Mouse (Mus musculus): ENCODE measurements around the gene Mon2. TPM values are rescaled to one million over a fixed set of nuclear protein-coding genes. Genes with fewer than 3 reads are reported as not detected.

Gene Mon2
- polyA plus RNA-seq, 1 experiment: 53.6 TPM

- peaks cover 3% of the 10 kb centered on the region for H3K4me1 ChIP-seq (ENCODE audit: control insufficient read depth, insufficient read depth, low read length)
- no peak for TF ChIP-seq POLR2A (IDR thresholded peaks at IDR 0.05; ENCODE audit: extremely low read depth, insufficient read depth, low read length)
- no peak for TF ChIP-seq CTCF (IDR thresholded peaks at IDR 0.05; ENCODE audit: extremely low read depth, insufficient read depth, low read length)
Measured at GRCm38 (mm10) chr10:123101303-123101702, 25.0 kb upstream of the Mon2 start.

GRCm38 (mm10) chr10:123100584-123100983 lies 24.3 kb upstream of the Mon2 start:
- H3K4me1 ChIP-seq (ENCODE audit: control insufficient read depth, insufficient read depth, low read length): peaks cover 3% of the 10 kb centered on the region
- H3K27ac ChIP-seq (ENCODE audit: insufficient read depth, low read length): no peak overlapping the region
- no peak overlapping the region for H3K4me3 ChIP-seq (ENCODE audit: insufficient read depth, low read length)
- TF ChIP-seq CTCF (IDR thresholded peaks at IDR 0.05; ENCODE audit: extremely low read depth, insufficient read depth, low read length) (no peak), POLR2A (IDR thresholded peaks at IDR 0.05; ENCODE audit: extremely low read depth, insufficient read depth, low read length) (no peak)

More at GRCm38 (mm10) chr10:123101303-123101702, 25.0 kb upstream of the Mon2 start:
- H3K27ac ChIP-seq (ENCODE audit: insufficient read depth, low read length): no peak overlapping the region
- H3K4me3 ChIP-seq (ENCODE audit: insufficient read depth, low read length): no peak overlapping the region

GRCm38 (mm10) chr10:123094504-123094903 lies 18.2 kb upstream of the Mon2 start:
- no peak for TF ChIP-seq CTCF (IDR thresholded peaks at IDR 0.05; ENCODE audit: extremely low read depth, insufficient read depth, low read length)
- no peak for TF ChIP-seq POLR2A (IDR thresholded peaks at IDR 0.05; ENCODE audit: extremely low read depth, insufficient read depth, low read length)
- no peaks in the 10 kb centered on the region; the same call in 1 of the 2 replicates for H3K4me1 ChIP-seq (ENCODE audit: control insufficient read depth, insufficient read depth, low read length)
- no peak overlapping the region for H3K4me3 ChIP-seq (ENCODE audit: insufficient read depth, low read length)
- H3K27ac ChIP-seq (ENCODE audit: insufficient read depth, low read length): no peak overlapping the region

- Histone ChIP-seq H3K27ac (ENCODE audit: insufficient read depth, low read length) (no peak overlapping the region), H3K4me3 (ENCODE audit: insufficient read depth, low read length) (no peak overlapping the region), H3K4me1 (ENCODE audit: control insufficient read depth, insufficient read depth, low read length) (no peaks in the 10 kb centered on the region)
- TF ChIP-seq CTCF (IDR thresholded peaks at IDR 0.05; ENCODE audit: extremely low read depth, insufficient read depth, low read length) (no peak), POLR2A (IDR thresholded peaks at IDR 0.05; ENCODE audit: extremely low read depth, insufficient read depth, low read length) (no peak)
Measured at GRCm38 (mm10) chr10:123092577-123092976, 16.3 kb upstream of the Mon2 start.

- Histone ChIP-seq H3K4me3 (ENCODE audit: insufficient read depth, low read length) (no peak overlapping the region), H3K27ac (ENCODE audit: insufficient read depth, low read length) (no peak overlapping the region), H3K4me1 (ENCODE audit: control insufficient read depth, insufficient read depth, low read length) (no peaks in the 10 kb centered on the region)
- TF ChIP-seq CTCF (IDR thresholded peaks at IDR 0.05; ENCODE audit: extremely low read depth, insufficient read depth, low read length) (peak; percentile 88), POLR2A (IDR thresholded peaks at IDR 0.05; ENCODE audit: extremely low read depth, insufficient read depth, low read length) (no peak)
Measured at GRCm38 (mm10) chr10:123091737-123092136, 15.4 kb upstream of the Mon2 start.

GRCm38 (mm10) chr10:123089425-123089930 lies 13.2 kb upstream of the Mon2 start:
- TF ChIP-seq CTCF (IDR thresholded peaks at IDR 0.05; ENCODE audit: extremely low read depth, insufficient read depth, low read length) (no peak), POLR2A (IDR thresholded peaks at IDR 0.05; ENCODE audit: extremely low read depth, insufficient read depth, low read length) (no peak)
- Histone ChIP-seq H3K4me1 (ENCODE audit: control insufficient read depth, insufficient read depth, low read length) (0 out of 2 replicates have a peak, but pooled peaks cover 1% of the 10 kb centered on the region), H3K4me3 (ENCODE audit: insufficient read depth, low read length) (no peak overlapping the region), H3K27ac (ENCODE audit: insufficient read depth, low read length) (no peak overlapping the region)

GRCm38 (mm10) chr10:123086847-123087246 lies 10.5 kb upstream of the Mon2 start:
- H3K4me1 ChIP-seq (ENCODE audit: control insufficient read depth, insufficient read depth, low read length): 0 out of 2 replicates have a peak, but pooled peaks cover 1% of the 10 kb centered on the region
- no peak overlapping the region for H3K27ac ChIP-seq (ENCODE audit: insufficient read depth, low read length)
- no peak overlapping the region for H3K4me3 ChIP-seq (ENCODE audit: insufficient read depth, low read length)
- TF ChIP-seq POLR2A (IDR thresholded peaks at IDR 0.05; ENCODE audit: extremely low read depth, insufficient read depth, low read length) (no peak), CTCF (IDR thresholded peaks at IDR 0.05; ENCODE audit: extremely low read depth, insufficient read depth, low read length) (no peak)

GRCm38 (mm10) chr10:123084900-123085641 lies 8.8 kb upstream of the Mon2 start:
- Histone ChIP-seq H3K27ac (ENCODE audit: insufficient read depth, low read length) (0 out of 2 replicates have a peak overlapping the region, but pooled peaks have one; percentile 60), H3K4me1 (ENCODE audit: control insufficient read depth, insufficient read depth, low read length) (0 out of 2 replicates have a peak, but pooled peaks cover 1% of the 10 kb centered on the region), H3K4me3 (ENCODE audit: insufficient read depth, low read length) (no peak overlapping the region)
- no peak for TF ChIP-seq CTCF (IDR thresholded peaks at IDR 0.05; ENCODE audit: extremely low read depth, insufficient read depth, low read length)
- TF ChIP-seq POLR2A (IDR thresholded peaks at IDR 0.05; ENCODE audit: extremely low read depth, insufficient read depth, low read length): no peak

GRCm38 (mm10) chr10:123084307-123084706 lies 8.0 kb upstream of the Mon2 start:
- peak overlapping the region; percentile 60; the same call in 1 of the 2 replicates for H3K27ac ChIP-seq (ENCODE audit: insufficient read depth, low read length)
- TF ChIP-seq POLR2A (IDR thresholded peaks at IDR 0.05; ENCODE audit: extremely low read depth, insufficient read depth, low read length): no peak
- no peak for TF ChIP-seq CTCF (IDR thresholded peaks at IDR 0.05; ENCODE audit: extremely low read depth, insufficient read depth, low read length)
- no peak overlapping the region for H3K4me3 ChIP-seq (ENCODE audit: insufficient read depth, low read length)
- 0 out of 2 replicates have a peak, but pooled peaks cover 1% of the 10 kb centered on the region for H3K4me1 ChIP-seq (ENCODE audit: control insufficient read depth, insufficient read depth, low read length)
